In the genomic region with DNA sequence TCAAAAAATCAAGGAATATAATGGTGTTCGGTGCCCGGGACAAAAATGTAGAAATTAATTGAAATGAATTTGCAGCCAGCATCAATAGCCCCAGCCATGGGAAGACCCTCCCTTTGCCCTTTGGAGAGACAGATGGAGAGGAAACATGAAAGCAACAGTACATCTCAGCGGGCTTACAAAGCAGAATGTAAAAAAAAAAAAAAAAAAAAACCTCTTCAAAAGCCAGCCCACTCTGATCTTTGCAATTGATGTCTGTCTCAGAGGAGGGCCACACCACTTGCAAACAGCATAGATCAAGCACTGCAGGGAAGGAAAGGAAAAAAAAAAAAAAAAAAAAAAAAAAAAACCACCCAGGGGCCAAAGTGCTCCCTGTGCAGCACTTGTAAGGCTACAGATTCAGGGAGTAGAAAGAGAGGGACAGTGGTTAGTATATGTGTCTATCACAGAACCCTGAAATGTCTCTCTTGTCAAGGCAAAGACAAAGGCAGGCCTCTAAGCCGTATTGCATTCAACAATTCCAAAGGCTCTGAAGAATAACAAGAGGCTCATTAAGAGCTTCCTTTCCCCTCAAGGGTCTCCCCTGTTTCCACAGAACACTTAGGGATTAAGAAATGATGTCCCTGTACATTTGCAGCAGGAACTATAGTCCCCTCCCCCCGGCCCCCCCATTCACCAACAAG, we compare ENCODE assay signal across 10 mouse cellular contexts. TPM values are rescaled to one million over a fixed set of nuclear protein-coding genes. Genes with fewer than 3 reads are reported as not detected.
DNase-seq lines count a peak whose midpoint lies in the region; ATAC-seq and TF ChIP-seq lines count a peak whose summit lies in the region.
"Had no signal": no experiment of that assay in that cellular context is flagged by ENCODE, and none has a peak within 500 bp of the region (broad histone marks: within the 10 kb centered on the region; RNA-seq: fewer than 3 reads in every experiment).

No protein-coding gene starts in this region.

- H3K4me1 ChIP-seq in kidney, postnatal 0 days (replicated peaks; ENCODE audit: insufficient read depth, low read length), result peaks cover 29% of the 10 kb centered on the region; the same call in 1 of the 2 replicates
- H3K4me1 ChIP-seq in embryonic facial prominence, embryonic 11.5 days (ENCODE audit: control insufficient read depth, insufficient read depth, low read length), result no peaks in the 10 kb centered on the region; the same call in 1 of the 2 replicates
- peaks cover 24% of the 10 kb centered on the region for H3K4me1 ChIP-seq in limb, embryonic 10.5 days
- H3K4me1 ChIP-seq in small intestine, adult 2 months (ENCODE audit: control insufficient read depth, insufficient read depth, insufficient read length, low read length), result peaks cover 29% of the 10 kb centered on the region; the same call in 1 of the 2 replicates

- 54% methylated on average over 5 of the region's 5 CpGs for WGBS in kidney, postnatal 0 days
- 50% methylated on average over 5 of the region's 5 CpGs for WGBS in embryonic facial prominence, embryonic 11.5 days
- WGBS in limb, embryonic 10.5 days, result 39% methylated on average over 5 of the region's 5 CpGs
- WGBS in small intestine, adult 2 months, result 66% methylated on average over 5 of the region's 5 CpGs

- no peaks in the 10 kb centered on the region for H3K36me3 ChIP-seq in kidney, postnatal 0 days (ENCODE audit: insufficient read depth, low read length)
- no peaks in the 10 kb centered on the region for H3K36me3 ChIP-seq in embryonic facial prominence, embryonic 11.5 days (replicated peaks; ENCODE audit: control insufficient read depth, insufficient read depth, low read depth, low read length)
- H3K36me3 ChIP-seq in limb, embryonic 10.5 days, result 0 out of 2 replicates have a peak, but pooled peaks cover 2% of the 10 kb centered on the region
- peaks cover 24% of the 10 kb centered on the region for H3K36me3 ChIP-seq in small intestine, adult 2 months (ENCODE audit: control insufficient read depth, insufficient read depth, low read length)

- peak overlapping the region; percentile 69 for H3K27ac ChIP-seq in kidney, postnatal 0 days
- 0 out of 2 replicates have a peak overlapping the region, but pooled peaks have one; percentile 17 for H3K27ac ChIP-seq in embryonic facial prominence, embryonic 11.5 days (replicated peaks; ENCODE audit: low read depth, low read length)
- H3K27ac ChIP-seq in limb, embryonic 10.5 days, result peak overlapping the region; percentile 66
- peak overlapping the region; percentile 65 for H3K27ac ChIP-seq in small intestine, adult 2 months (ENCODE audit: insufficient read depth, low read depth, low read length)

- no peak for TF ChIP-seq POLR2A in small intestine, adult 2 months (IDR thresholded peaks at IDR 0.05; ENCODE audit: low read depth, low read length)

- H3K9me3 ChIP-seq in kidney, postnatal 0 days (replicated peaks; ENCODE audit: low read length), result no peaks in the 10 kb centered on the region
- H3K9me3 ChIP-seq in embryonic facial prominence, embryonic 11.5 days (replicated peaks; ENCODE audit: control insufficient read depth, low read length), result no peaks in the 10 kb centered on the region
- H3K9me3 ChIP-seq in limb, embryonic 10.5 days (replicated peaks), result no peaks in the 10 kb centered on the region

- TF ChIP-seq CTCF in kidney, postnatal 0 days (IDR thresholded peaks at IDR 0.05; ENCODE audit: low read depth), result no peak
- no peak for TF ChIP-seq CTCF in small intestine, adult 2 months (IDR thresholded peaks at IDR 0.05; ENCODE audit: extremely low read depth, insufficient read length, insufficient replicate concordance, low read depth, low read length)

- no peaks in the 10 kb centered on the region for H3K27me3 ChIP-seq in kidney, postnatal 0 days (ENCODE audit: insufficient read depth, low read length)
- no peaks in the 10 kb centered on the region for H3K27me3 ChIP-seq in embryonic facial prominence, embryonic 11.5 days (ENCODE audit: control insufficient read depth, insufficient read depth, low read length)
- H3K27me3 ChIP-seq in limb, embryonic 10.5 days (ENCODE audit: low read depth, poor library complexity, severe bottlenecking), result no peaks in the 10 kb centered on the region
- H3K27me3 ChIP-seq in small intestine, adult 2 months (ENCODE audit: control insufficient read depth, insufficient read depth, low read length), result no peaks in the 10 kb centered on the region

- ATAC-seq in kidney, postnatal 0 days (replicated peaks; ENCODE audit: low FRiP score, low read depth), result no peak
- 0 out of 2 replicates have a peak, but pooled peaks have one; percentile 29 for ATAC-seq in embryonic facial prominence, embryonic 11.5 days (replicated peaks; ENCODE audit: insufficient number of reproducible peaks, low FRiP score, low TSS enrichment, low read depth)

- no peak overlapping the region for H3K9ac ChIP-seq in kidney, postnatal 0 days (ENCODE audit: low read depth, low read length)
- no peak overlapping the region for H3K9ac ChIP-seq in embryonic facial prominence, embryonic 11.5 days (replicated peaks; ENCODE audit: low read length)

- H3K4me2 ChIP-seq in kidney, postnatal 0 days (ENCODE audit: low read length), result no peak overlapping the region
- no peak overlapping the region for H3K4me2 ChIP-seq in embryonic facial prominence, embryonic 11.5 days (ENCODE audit: low read depth, low read length)

- H3K4me3 ChIP-seq in kidney, postnatal 0 days (replicated peaks; ENCODE audit: low read depth, low read length), result no peak overlapping the region
- no peak overlapping the region for H3K4me3 ChIP-seq in embryonic facial prominence, embryonic 11.5 days (ENCODE audit: low read depth, low read length)
- H3K4me3 ChIP-seq in limb, embryonic 10.5 days, result no peak overlapping the region
- H3K4me3 ChIP-seq in small intestine, adult 2 months (ENCODE audit: low read depth, low read length), result no peak overlapping the region

- DNase-seq in kidney, postnatal 0 days (ENCODE audit: low spot score), result no peak
- no peak for DNase-seq in kidney, postnatal 10 days
- DNase-seq in embryonic facial prominence, embryonic 11.5 days (ENCODE audit: low spot score), result peak; percentile 39
- no peak for DNase-seq in limb, embryonic 10.5 days (ENCODE audit: low spot score)
- DNase-seq in adrenal gland, postnatal 10 days, result no peak
- DNase-seq in natural killer cell, adult 2 months (ENCODE audit: low spot score in 2 of 2), result no peak
- DNase-seq in T-cell, adult 2 months (ENCODE audit: low spot score), result no peak
- DNase-seq: cerebellum, adult 11 months; thymus, postnatal 25 days had no signal

RNA-seq across cellular contexts. Expression of a gene that starts 24.4 kb away (rescaled TPM):
- 32.8 and 35.4 TPM in 2 replicates for polyA plus RNA-seq in kidney, postnatal 0 days (2015; fragmentation: Nextera tagmentation; extraction: Ambion mirVana)
- 20.6 and 22.1 TPM in 2 replicates for polyA plus RNA-seq in embryonic facial prominence, embryonic 11.5 days (2014; fragmentation: Nextera tagmentation; extraction: Ambion mirVana)
- 11.1 and 12.4 TPM in 2 replicates for polyA plus RNA-seq in limb, embryonic 10.5 days (2016; fragmentation: Nextera tagmentation; extraction: Ambion mirVana)
- polyA plus RNA-seq in small intestine, adult 2 months (2012; rRNA removed), result 5.4 and 9.7 TPM in 2 replicates
- 10 to 100 TPM; 25.0 to 31.4 TPM for total RNA-seq in adrenal gland, postnatal 10 days (2021)

RNA-seq across cellular contexts. Expression of a gene that starts 25.8 kb away (rescaled TPM):
- 33.4 and 38.1 TPM in 2 replicates for polyA plus RNA-seq in kidney, postnatal 0 days (2015; fragmentation: Nextera tagmentation; extraction: Ambion mirVana)
- polyA plus RNA-seq in embryonic facial prominence, embryonic 11.5 days (2014; fragmentation: Nextera tagmentation; extraction: Ambion mirVana), result 28.6 and 30.5 TPM in 2 replicates
- 33.3 and 41.7 TPM in 2 replicates for polyA plus RNA-seq in limb, embryonic 10.5 days (2016; fragmentation: Nextera tagmentation; extraction: Ambion mirVana)
- polyA plus RNA-seq in small intestine, adult 2 months (2012; rRNA removed), result 20.4 and 30.2 TPM in 2 replicates
- total RNA-seq in adrenal gland, postnatal 10 days (2021), result 10 to 100 TPM; 24.5 to 28.6 TPM

RNA-seq across cellular contexts. Expression of a gene that starts 25.9 kb away (rescaled TPM):
- 10.9 and 13.6 TPM in 2 replicates for polyA plus RNA-seq in kidney, postnatal 0 days (2015; fragmentation: Nextera tagmentation; extraction: Ambion mirVana)
- polyA plus RNA-seq in embryonic facial prominence, embryonic 11.5 days (2014; fragmentation: Nextera tagmentation; extraction: Ambion mirVana), result 35.1 and 38.2 TPM in 2 replicates
- 33.0 and 37.4 TPM in 2 replicates for polyA plus RNA-seq in limb, embryonic 10.5 days (2016; fragmentation: Nextera tagmentation; extraction: Ambion mirVana)
- 0.27 and 0.44 TPM in 2 replicates for polyA plus RNA-seq in small intestine, adult 2 months (2012; rRNA removed)
- 1 to 10 TPM; 6.4 to 9.1 TPM for total RNA-seq in adrenal gland, postnatal 10 days (2021)

Comparison
In these comparisons a context has a peak if more than half of its experiments do, and no peak if none do; other contexts are left out.
1. H3K27ac ChIP-seq: peak in every context shown above with its lines; median percentile 69 in kidney, postnatal 0 days; 66 in limb, embryonic 10.5 days; 65 in small intestine, adult 2 months; 17 in embryonic facial prominence, embryonic 11.5 days.